ENCODE assay signal across 7 mouse cellular contexts in genomic region chr8:107576702-107577101, GRCm38 (mm10). TPM values are rescaled to one million over a fixed set of nuclear protein-coding genes. Genes with fewer than 3 reads are reported as not detected.
DNase-seq lines count a peak whose midpoint lies in the region; ATAC-seq and TF ChIP-seq lines count a peak whose summit lies in the region.

No protein-coding gene starts in this region.

- no peak overlapping the region for H3K4me3 ChIP-seq in cortical plate, adult 2 months (ENCODE audit: insufficient read depth, low read length)

- ATAC-seq in inflammation-experienced regulatory T-cells, adult 6 months: peak; percentile 64
- ATAC-seq in megakaryocyte-erythroid progenitor cell, adult 5-6 weeks (replicated peaks; ENCODE audit: low FRiP score, low TSS enrichment, poor library complexity, severe bottlenecking): peak; percentile 48

- peak; percentile 77 to 94 for DNase-seq in adrenal gland, adult (ENCODE audit: inconsistent age in 2 of 2, low spot score in 1 of 2)
- peak; percentile 77 for DNase-seq in gastrocnemius, postnatal 14 days
- DNase-seq in left cerebral cortex, postnatal 10 days (ENCODE audit: extremely low spot score in 1 of 2, low spot score in 2 of 2): peak; percentile 85 to 86
- peak; percentile 82 for DNase-seq in right cerebral cortex, postnatal 4 days

- H3K4me1 ChIP-seq in cortical plate, adult 2 months (ENCODE audit: control insufficient read depth, insufficient read depth, low read length): peaks cover 2% of the 10 kb centered on the region; the same call in 1 of the 2 replicates

- peak; percentile 79 for TF ChIP-seq CTCF in cortical plate, adult 2 months (IDR thresholded peaks at IDR 0.05; ENCODE audit: extremely low read depth, insufficient read depth, low read length)

- no peak for TF ChIP-seq POLR2A in cortical plate, adult 2 months (IDR thresholded peaks at IDR 0.05; ENCODE audit: extremely low read depth, insufficient read depth, low read length)

- H3K27ac ChIP-seq in cortical plate, adult 2 months (ENCODE audit: insufficient read depth, low read length): no peak overlapping the region

- intact Hi-C loops in gastrocnemius, postnatal 14 days (cut with DNase I; ENCODE audit: low total_unique reads): loop anchor here (2.0 kb wide), 1 partner anchor 120 kb away; no protein-coding TSS in a partner anchor
- intact Hi-C loops in left cerebral cortex, postnatal 10 days (cut with DNase I): loop anchor here (2.0 kb wide), 1 partner anchor 122 kb away; no protein-coding TSS in a partner anchor

RNA-seq across cellular contexts. Expression of gene Psmd7, which starts 11.6 kb away (rescaled TPM):
- polyA plus RNA-seq in cortical plate, adult 2 months (2012; rRNA removed): 113 and 114 TPM in 2 replicates
- total RNA-seq in gastrocnemius, postnatal 14 days (2021): 100 to 1,000 TPM; 108 to 121 TPM
- polyA plus RNA-seq in inflammation-experienced regulatory T-cells, adult 6 months (2017; shearing (Covaris generic)): 100 to 1,000 TPM; 112 to 157 (median 126) TPM
- 100 to 1,000 TPM; 107 TPM for total RNA-seq in left cerebral cortex, postnatal 10 days (2021)
- 258 and 283 TPM in 2 replicates for total RNA-seq in megakaryocyte-erythroid progenitor cell, adult 5-6 weeks (2014; fragmentation: Nextera tagmentation)
- 192 and 261 TPM in 2 replicates for total RNA-seq in megakaryocyte-erythroid progenitor cell, adult 5-6 weeks (2017)
